Mouse (Mus musculus) gastrocnemius, postnatal 25 days (tissue): ENCODE measurements around the gene Dcaf10. TPM values are rescaled to one million over a fixed set of nuclear protein-coding genes. Genes with fewer than 3 reads are reported as not detected.
"Not testable (repeated sequence)": the region's sequence is repeated elsewhere in the genome, so short reads cannot be mapped to it uniquely, and the experiment has no call there.

Experiments used
- DNase-seq: peaks from one replicate; pipeline ENCODE4 v3.0.0; 2022
- long read RNA-seq, 2 experiments: library from polyadenylated mRNA; stranded (forward); transcript quantifications; one replicate each; pipeline ENCODE4 v2.0.0; 2021
- total RNA-seq, 2 experiments: library from RNA; stranded (reverse); gene quantifications; 1 replicate in 1 of 2; 2 replicates in 1 of 2; pipeline ENCODE4 v1.2.3; 2021

Gene Dcaf10
- total RNA-seq: 1 to 10 TPM; 9.3 to 9.9 TPM
- long read RNA-seq, experiment 1, full-length matches to known transcripts: 2 of 3 reads
- long read RNA-seq, experiment 1, partial matches to known transcripts: 0 of 3 reads
- long read RNA-seq, experiment 1, other reads (novel, unspliced or antisense): 1 of 3 reads
- long read RNA-seq, experiment 2, full-length matches to known transcripts: 11 of 16 reads
- long read RNA-seq, experiment 2, partial matches to known transcripts: 0 of 16 reads
- long read RNA-seq, experiment 2, other reads (novel, unspliced or antisense): 5 of 16 reads

GRCm38 (mm10) chr4:45341669-45342249, at the start of gene Dcaf10:
TSS of gene Dcaf10 (plus strand) at chr4:45342101.
- peak; percentile 93 for DNase-seq

- DNase-seq: peak; percentile 61
These were observed 45.0 kb upstream of the Dcaf10 start, which contains the start of gene Trmt10b for GRCm38 (mm10) chr4:45296662-45297564. TSS of gene Trmt10b (plus strand) at chr4:45297127.

- no peak for DNase-seq
These were observed 36.4 kb upstream of the Dcaf10 start for GRCm38 (mm10) chr4:45305536-45305935.

- no peak for DNase-seq
These were observed 33.9 kb upstream of the Dcaf10 start for GRCm38 (mm10) chr4:45308046-45308445.

GRCm38 (mm10) chr4:45308606-45309005, 33.3 kb upstream of the Dcaf10 start:
- no peak for DNase-seq

GRCm38 (mm10) chr4:45311056-45311455, 30.8 kb upstream of the Dcaf10 start:
- DNase-seq: no peak

GRCm38 (mm10) chr4:45320159-45320816, 21.6 kb upstream of the Dcaf10 start:
- DNase-seq: peak; percentile 83

- no peak for DNase-seq
These were observed 10.8 kb upstream of the Dcaf10 start for GRCm38 (mm10) chr4:45331139-45331538.

- DNase-seq: no peak
These were observed 9.4 kb upstream of the Dcaf10 start for GRCm38 (mm10) chr4:45332466-45332865.

GRCm38 (mm10) chr4:45341226-45341625, 675 bp upstream of the Dcaf10 start:
- no peak for DNase-seq

- DNase-seq: no peak
These were observed 620 bp downstream of the Dcaf10 start, which contains the start of gene Exosc3 for GRCm38 (mm10) chr4:45342286-45343155. TSS of gene Exosc3 (minus strand) at chr4:45342732.

GRCm38 (mm10) chr4:45356653-45357052, 14.8 kb downstream of the Dcaf10 start:
- no peak for DNase-seq

- DNase-seq: no peak
These were observed 29.4 kb downstream of the Dcaf10 start for GRCm38 (mm10) chr4:45371261-45371660.

GRCm38 (mm10) chr4:45374879-45375278, 33.0 kb downstream of the Dcaf10 start:
- no peak for DNase-seq

- no peak for DNase-seq
These were observed 34.7 kb downstream of the Dcaf10 start for GRCm38 (mm10) chr4:45376573-45376972.

- DNase-seq: not testable (repeated sequence)
These were observed 39.1 kb downstream of the Dcaf10 start for GRCm38 (mm10) chr4:45380903-45381580.

- not testable (repeated sequence) for DNase-seq
These were observed 40.2 kb downstream of the Dcaf10 start for GRCm38 (mm10) chr4:45382133-45382532.

GRCm38 (mm10) chr4:45387296-45387695, 45.4 kb downstream of the Dcaf10 start:
- not testable (repeated sequence) for DNase-seq

GRCm38 (mm10) chr4:45392099-45392498, 50.2 kb downstream of the Dcaf10 start:
- no peak for DNase-seq

- no peak for DNase-seq
These were observed 50.7 kb downstream of the Dcaf10 start for GRCm38 (mm10) chr4:45392572-45392971.
